Mouse (Mus musculus) MEL (cell line): ENCODE measurements at regions not wholly inside any gene's neighbourhood (a gene's known extent, or its start where the extent isn't known, plus 50 kb on each side); places are given as distances from the start of the nearest gene placed in this dataset.
"Not testable (repeated sequence)": the region's sequence is repeated elsewhere in the genome, so short reads cannot be mapped to it uniquely, and the experiment has no call there.

Experiments
- DNase-seq: peaks from one replicate; pipeline ENCODE4 v3.0.0; 2011; ENCODE audit warnings: low read depth, low spot score
- H3K27ac ChIP-seq: 2 replicates; pipeline ENCODE4 v1.5.1; 2012; ENCODE audit warnings: low read depth, mild to moderate bottlenecking, control low read depth, low read length, moderate library complexity; ENCODE audit not compliant: control insufficient read depth
- H3K27me3 ChIP-seq, 2 experiments: fragments of 150-350 bp in 1 of 2; sonication (generic) in 1 of 2; 2 replicates each; pipeline ENCODE4 v1.6.1; 2012; ENCODE audit warnings: low read length in 2 of 2, mild to moderate bottlenecking in 2 of 2, improper control_type of control experiment in 1 of 2, moderate library complexity in 1 of 2; ENCODE audit not compliant: insufficient read depth in 2 of 2, control insufficient read depth in 1 of 2
- H3K36me3 ChIP-seq, 2 experiments: 2 replicates each; pipeline ENCODE4 v1.6.1; 2012 to 2014; ENCODE audit warnings: low read length in 2 of 2, improper control_type of control experiment in 1 of 2, inconsistent platforms in 1 of 2, mild to moderate bottlenecking in 1 of 2; ENCODE audit not compliant: insufficient read depth in 2 of 2, control insufficient read depth in 1 of 2
- H3K4me1 ChIP-seq, 2 experiments: fragments of 150-350 bp in 1 of 2; sonication (generic) in 1 of 2; 2 replicates each; pipeline ENCODE4 v1.6.1; 2012; ENCODE audit warnings: low read length in 2 of 2, improper control_type of control experiment in 1 of 2, mild to moderate bottlenecking in 1 of 2; ENCODE audit not compliant: insufficient read depth in 2 of 2, control insufficient read depth in 1 of 2
- H3K4me3 ChIP-seq, 2 experiments: fragments of 150-350 bp in 1 of 2; sonication (generic) in 1 of 2; 2 replicates each; pipeline ENCODE4 v1.5.1; 2012; ENCODE audit warnings: low read depth in 2 of 2, low read length in 2 of 2, mild to moderate bottlenecking in 2 of 2, moderate library complexity in 2 of 2, control low read depth in 1 of 2, improper control_type of control experiment in 1 of 2; ENCODE audit not compliant: control insufficient read depth in 1 of 2, insufficient read depth in 1 of 2
- H3K79me2 ChIP-seq: 2 replicates; pipeline ENCODE4 v1.6.1; 2012; ENCODE audit warnings: mild to moderate bottlenecking, low read length, moderate library complexity; ENCODE audit not compliant: control insufficient read depth, poor library complexity, insufficient read depth
- H3K9ac ChIP-seq: 2 replicates; pipeline ENCODE4 v1.6.1; 2012; ENCODE audit warnings: low read depth, mild to moderate bottlenecking, control low read depth, low read length, moderate library complexity; ENCODE audit not compliant: control insufficient read depth, poor library complexity, severe bottlenecking
- H3K9me3 ChIP-seq: fragments of 150-350 bp; sonication (generic); replicated peaks from 2 replicates; pipeline ENCODE4 v1.6.1; 2012; ENCODE audit warnings: mild to moderate bottlenecking, low read length, improper control_type of control experiment, moderate library complexity; ENCODE audit not compliant: insufficient read depth
- CHD2 ChIP-seq: IDR thresholded peaks from 2 replicates; pipeline ENCODE4 v1.6.1; 2011; ENCODE audit warnings: low read length, improper control_type of control experiment
- CTCF ChIP-seq, 3 experiments: IDR thresholded peaks in 2 of 3; conservative IDR thresholded peaks in 1 of 3; 2 replicates each; pipeline ENCODE4 v1.5.1; 2011 to 2012; ENCODE audit warnings: low read length in 3 of 3, low read depth in 2 of 3, mild to moderate bottlenecking in 2 of 3, improper control_type of control experiment in 1 of 3, inconsistent platforms in 1 of 3, mixed read lengths in 1 of 3, moderate library complexity in 1 of 3; ENCODE audit not compliant: control insufficient read depth in 1 of 3, insufficient read depth in 1 of 3, poor library complexity in 1 of 3, severe bottlenecking in 1 of 3
- ELF1 ChIP-seq: IDR thresholded peaks from 2 replicates; pipeline ENCODE4 v1.6.1; 2014; ENCODE audit warnings: low read depth, mild to moderate bottlenecking, inconsistent platforms, low read length, improper control_type of control experiment, moderate library complexity
- MAFK ChIP-seq: IDR thresholded peaks from 2 replicates; pipeline ENCODE4 v1.6.1; 2011; ENCODE audit warnings: low read depth, mild to moderate bottlenecking, low read length, improper control_type of control experiment, borderline replicate concordance
- MAX ChIP-seq: IDR thresholded peaks from 2 replicates; pipeline ENCODE4 v1.6.1; 2011; ENCODE audit warnings: low read length, improper control_type of control experiment
- MEF2A ChIP-seq: IDR thresholded peaks from 2 replicates; pipeline ENCODE4 v1.6.1; 2014; ENCODE audit warnings: low read depth, mild to moderate bottlenecking, inconsistent platforms, low read length, improper control_type of control experiment; ENCODE audit not compliant: poor library complexity, insufficient replicate concordance, severe bottlenecking; ENCODE audit errors: extremely low read depth
- MXI1 ChIP-seq: IDR thresholded peaks from 2 replicates; pipeline ENCODE4 v1.6.1; 2011; ENCODE audit warnings: mild to moderate bottlenecking, low read depth, low read length, improper control_type of control experiment
- SIN3A ChIP-seq: IDR thresholded peaks from 2 replicates; pipeline ENCODE4 v1.6.1; 2012; ENCODE audit warnings: low read length, improper control_type of control experiment, inconsistent platforms
- TCF12 ChIP-seq: IDR thresholded peaks from 2 replicates; pipeline ENCODE4 v1.6.1; 2014; ENCODE audit warnings: low read depth, mild to moderate bottlenecking, inconsistent platforms, low read length, improper control_type of control experiment, moderate library complexity
- UBTF ChIP-seq: IDR thresholded peaks from 2 replicates; pipeline ENCODE4 v1.6.1; 2012; ENCODE audit warnings: low read depth, mild to moderate bottlenecking, inconsistent platforms, low read length, improper control_type of control experiment, moderate library complexity, borderline replicate concordance; ENCODE audit not compliant: insufficient read depth
- USF1 ChIP-seq: IDR thresholded peaks from 2 replicates; pipeline ENCODE4 v1.6.1; 2014; ENCODE audit warnings: low read depth, mild to moderate bottlenecking, inconsistent platforms, low read length, improper control_type of control experiment, moderate library complexity

DNA sequence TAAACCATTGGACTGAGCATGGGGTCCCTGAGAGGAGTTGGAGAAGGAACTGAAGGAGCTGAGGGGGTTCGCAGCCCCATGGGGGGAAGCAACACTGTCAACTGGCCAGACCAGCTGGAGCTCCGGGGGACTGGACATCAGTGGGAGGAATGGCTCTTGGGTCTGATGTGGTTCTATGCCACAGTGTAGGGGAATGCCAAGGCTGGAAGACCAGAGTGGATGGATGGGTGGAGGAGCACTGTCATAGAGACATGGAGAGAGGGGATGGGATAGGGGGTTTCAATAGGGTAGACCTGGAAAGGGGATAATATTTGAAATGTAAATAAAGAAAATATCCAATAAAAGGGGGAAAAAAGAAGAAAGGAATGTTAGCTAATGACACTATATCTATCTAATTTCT is 253.1 kb downstream of the Tdrd3 start:
- H3K36me3 ChIP-seq: no peaks in the 10 kb centered on the region
- no peaks in the 10 kb centered on the region for H3K79me2 ChIP-seq
- no peak overlapping the region for H3K9ac ChIP-seq
- H3K27ac ChIP-seq: no peak overlapping the region
- no peaks in the 10 kb centered on the region for H3K27me3 ChIP-seq
- no peak for DNase-seq
- H3K4me3 ChIP-seq: no peak overlapping the region
- H3K4me1 ChIP-seq: no peaks in the 10 kb centered on the region
- no peaks in the 10 kb centered on the region for H3K9me3 ChIP-seq
- TF ChIP-seq SIN3A (no peak), MEF2A (no peak), ELF1 (no peak), MAX (no peak), CHD2 (no peak), MAFK (no peak), TCF12 (no peak), CTCF (IDR thresholded peaks at IDR 0.05 in 2 of 3, conservative IDR thresholded peaks at IDR 0.05 in 1 of 3; ENCODE audit: control insufficient read depth in 1 of 3, insufficient read depth in 1 of 3, low read depth in 2 of 3, low read length in 3 of 3, poor library complexity in 1 of 3, severe bottlenecking in 1 of 3) (no peak), MXI1 (no peak), UBTF (no peak)

DNA sequence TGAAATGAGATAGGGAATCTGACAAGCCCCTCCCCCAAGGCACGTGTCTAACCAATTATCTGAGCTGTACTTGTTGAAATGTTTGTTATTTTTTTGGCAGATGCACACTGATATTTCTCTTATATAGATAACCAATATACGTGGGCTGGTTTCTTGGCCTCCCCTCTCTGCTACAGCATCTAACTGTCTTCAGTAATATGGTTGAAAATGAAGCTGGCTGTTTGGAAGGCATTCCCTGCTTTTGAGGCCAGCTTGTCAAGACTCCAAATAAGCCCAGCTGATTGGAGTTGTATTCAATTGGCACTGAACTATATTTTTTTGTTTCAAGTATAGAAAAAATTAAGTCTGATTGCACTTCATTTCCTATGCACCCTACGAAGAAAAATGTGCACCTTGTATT is 264.3 kb downstream of the Tdrd3 start:
- H3K9me3 ChIP-seq: no peaks in the 10 kb centered on the region
- no peaks in the 10 kb centered on the region for H3K27me3 ChIP-seq
- H3K79me2 ChIP-seq: no peaks in the 10 kb centered on the region
- no peak for TF ChIP-seq USF1
- TF ChIP-seq, all 39 proteins: peak for 0
- DNase-seq: no peak
- H3K27ac ChIP-seq: no peak overlapping the region
- H3K4me3 ChIP-seq: no peak overlapping the region
- H3K9ac ChIP-seq: no peak overlapping the region
- no peaks in the 10 kb centered on the region for H3K4me1 ChIP-seq
- no peaks in the 10 kb centered on the region for H3K36me3 ChIP-seq

DNA sequence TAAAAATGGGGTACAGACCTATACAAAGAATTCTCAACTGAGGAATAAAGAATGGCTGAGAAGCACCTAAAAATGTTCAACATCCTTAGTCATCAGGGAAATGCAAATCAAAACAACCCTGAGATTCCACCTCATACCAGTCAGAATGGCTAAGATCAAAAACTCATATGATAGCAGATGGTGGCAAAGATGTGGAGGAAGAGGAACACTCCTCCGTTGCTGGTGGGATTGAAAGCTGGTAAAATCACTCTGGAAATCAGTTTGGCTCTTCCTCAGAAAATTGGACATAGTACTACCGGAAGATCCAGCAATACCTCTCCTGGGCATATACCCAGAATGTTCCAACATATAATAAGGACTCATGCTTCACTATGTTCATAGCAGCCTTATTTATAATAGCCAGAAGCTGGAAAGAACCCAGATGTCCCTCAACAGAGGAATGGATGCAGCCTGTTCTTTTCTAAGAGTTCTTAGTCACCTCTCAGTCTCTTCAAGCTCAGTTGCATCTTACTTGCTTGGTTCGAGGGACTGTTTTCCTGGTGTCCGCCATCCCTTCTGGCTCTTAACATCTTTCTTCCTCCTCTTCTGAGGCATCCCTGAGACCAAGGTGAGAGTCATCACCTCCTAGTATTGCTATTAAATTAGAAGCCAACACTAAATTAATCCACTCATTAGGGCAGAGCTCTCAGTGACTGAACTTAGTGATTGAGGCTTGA is 266.8 kb downstream of the Tdrd3 start:
- not testable (repeated sequence) for H3K79me2 ChIP-seq, H3K36me3 ChIP-seq, H3K4me3 ChIP-seq, H3K9ac ChIP-seq, H3K27me3 ChIP-seq, DNase-seq, H3K4me1 ChIP-seq, H3K9me3 ChIP-seq, H3K27ac ChIP-seq
